Mouse (Mus musculus): ENCODE data around the gene Dazap1.
"Not testable (repeated sequence)": the region's sequence is repeated elsewhere in the genome, so short reads cannot be mapped to it uniquely, and the experiment has no call there.

Dazap1 gene

DNA sequence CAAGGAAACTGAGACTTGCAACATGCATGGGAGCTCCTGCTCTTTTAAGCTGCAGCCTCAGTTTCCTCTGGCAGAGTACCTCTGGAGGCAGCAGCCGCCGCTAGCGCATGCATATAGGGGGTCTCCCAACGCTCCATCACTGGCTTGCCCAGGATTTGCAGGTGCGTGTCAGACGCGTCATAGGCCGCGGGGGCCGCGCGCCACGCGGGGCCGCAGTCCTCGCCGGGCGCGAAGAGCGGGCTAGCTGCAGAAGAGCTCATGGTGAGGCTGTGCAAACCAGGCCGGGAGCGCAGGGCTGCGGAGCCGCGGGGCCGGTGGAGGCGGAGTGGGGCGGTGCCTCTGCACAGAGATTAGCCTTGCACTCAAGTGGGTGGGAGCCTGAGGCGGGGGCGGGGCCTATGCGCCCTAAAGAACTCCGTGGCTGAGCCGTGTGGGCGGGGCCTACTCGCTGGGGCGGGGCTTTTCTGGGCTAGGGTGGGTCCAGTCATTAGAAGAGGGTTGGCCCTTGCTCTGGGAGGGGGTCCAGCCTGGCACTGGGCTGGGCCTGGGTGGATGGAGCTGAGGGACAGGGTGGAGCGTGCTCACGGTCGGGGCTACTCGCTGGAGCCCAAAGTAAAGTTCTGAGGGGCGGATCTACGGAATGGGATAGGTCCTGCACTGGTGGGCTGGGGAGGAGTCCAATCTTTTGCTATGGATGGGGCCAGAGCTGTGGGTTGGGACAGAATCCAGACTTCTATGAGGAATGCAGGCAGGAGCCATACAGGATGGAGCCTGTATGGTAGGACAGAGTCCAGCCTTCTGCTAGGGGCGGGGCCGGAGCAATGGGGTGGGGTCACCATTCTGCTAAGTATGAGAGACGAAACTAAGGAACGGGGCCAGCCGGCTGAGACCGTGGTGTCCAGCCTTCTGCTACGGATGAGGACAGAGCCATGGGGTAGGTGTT is at the start of gene Dazap1, which contains the start of gene Gamt:
TSS of gene Dazap1 (plus strand) at position 845 of the 943 bp plus-strand sequence.
TSS of gene Gamt (minus strand) at position 371 of the 943 bp plus-strand sequence.
- DNase-seq: peak; percentile 97

DNA sequence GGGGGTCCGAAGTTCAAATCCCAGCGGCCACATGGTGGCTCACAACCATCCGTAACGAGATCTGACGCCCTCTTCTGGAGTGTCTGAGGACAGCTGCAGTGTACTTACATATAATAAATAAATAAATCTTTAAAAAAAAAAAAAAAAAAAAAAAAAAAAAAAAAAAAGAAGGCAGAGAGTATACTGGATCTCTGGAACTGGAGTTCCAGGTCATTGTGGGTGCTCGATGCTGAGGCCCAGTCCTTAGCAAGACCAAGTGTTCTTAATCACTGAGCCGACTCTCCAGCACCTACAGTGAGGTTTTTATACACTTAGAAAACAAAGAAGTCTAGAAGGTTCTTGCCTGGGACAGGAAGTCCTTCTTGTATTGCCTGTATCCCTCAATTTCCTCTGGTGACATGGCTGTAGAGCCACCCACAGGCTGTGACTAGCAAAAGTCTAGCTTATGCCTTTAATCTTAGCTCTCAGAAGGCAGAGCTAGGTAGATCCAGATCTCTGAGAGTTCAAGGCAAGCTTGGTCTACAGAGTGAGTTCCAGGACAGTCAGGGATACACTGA is 49.7 kb upstream of the Dazap1 start:
- not testable (repeated sequence) for DNase-seq

DNA sequence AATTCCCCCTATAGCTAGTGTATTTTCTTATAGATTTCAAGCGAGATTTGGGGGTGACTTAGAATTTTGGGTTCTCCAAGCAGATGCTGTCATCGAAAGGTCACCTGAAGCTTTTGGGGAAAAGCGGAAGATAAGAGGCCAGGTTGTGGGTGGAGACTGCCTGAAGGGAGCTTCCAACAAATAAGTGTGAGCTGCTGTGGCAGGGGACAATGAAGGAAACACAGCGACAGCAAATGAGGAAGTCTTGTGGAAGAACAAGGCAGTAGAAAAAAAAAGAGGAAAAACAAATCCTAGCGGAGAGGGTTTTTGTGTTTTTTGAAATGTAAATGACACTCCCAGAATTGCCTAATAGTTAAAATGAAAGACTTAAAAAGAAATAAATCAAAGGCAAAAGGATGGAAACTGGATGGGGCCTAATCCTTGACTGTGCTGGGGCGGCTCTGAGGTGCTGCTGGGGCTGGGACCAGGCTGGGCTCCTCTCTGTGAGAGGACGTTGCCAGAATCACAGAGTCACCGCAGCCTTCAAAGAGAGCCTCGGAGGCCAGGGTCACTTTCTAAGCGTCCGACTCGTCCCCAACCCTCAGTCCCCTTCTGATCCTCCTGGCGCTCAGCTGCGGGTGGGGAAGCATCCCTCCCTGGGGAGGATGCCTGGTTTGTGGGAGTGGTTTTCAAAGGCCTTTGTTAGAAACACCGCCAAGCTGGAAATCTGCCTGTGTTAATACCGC is 46.1 kb upstream of the Dazap1 start:
- DNase-seq: no peak

DNA sequence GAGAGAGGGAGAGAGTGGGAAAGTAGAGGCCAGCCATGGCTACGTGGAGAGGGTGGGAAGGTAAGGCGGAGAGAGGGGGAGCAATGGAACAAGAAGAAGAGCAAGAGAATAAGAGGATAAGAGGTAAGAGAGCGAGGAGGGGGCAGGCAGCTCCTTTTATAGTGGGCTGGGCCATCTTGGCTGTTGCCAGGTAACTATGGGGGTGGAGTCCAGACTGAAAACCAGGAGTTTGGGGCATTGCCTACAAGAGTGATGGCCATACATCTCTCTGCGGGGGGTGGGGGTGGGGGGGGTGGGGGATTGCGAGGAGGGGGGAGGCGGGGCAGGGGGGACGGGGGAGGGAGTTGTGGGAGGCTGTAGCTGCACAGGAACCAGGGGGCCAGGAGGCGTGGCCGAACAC is 40.6 kb upstream of the Dazap1 start:
- DNase-seq: no peak

DNA sequence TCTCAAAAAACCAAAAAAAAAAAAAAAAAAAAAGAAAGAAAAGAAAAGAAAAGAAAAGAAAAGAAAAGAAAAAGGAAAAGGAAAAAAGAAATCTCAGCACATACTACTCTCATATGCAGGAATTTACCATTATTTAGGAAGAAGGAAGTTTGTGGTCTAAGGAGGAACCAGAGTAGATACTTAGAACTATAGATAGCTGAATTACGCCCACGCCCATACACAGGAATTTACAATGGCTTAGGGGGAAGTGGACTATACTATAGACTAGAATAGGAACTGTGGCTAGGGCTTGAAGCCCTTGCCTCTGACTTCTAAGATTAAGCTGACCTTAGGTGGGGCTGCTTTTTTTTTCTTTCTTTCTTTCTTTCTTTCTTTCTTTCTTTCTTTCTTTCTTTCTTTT is 38.1 kb upstream of the Dazap1 start:
- DNase-seq: not testable (repeated sequence)

DNA sequence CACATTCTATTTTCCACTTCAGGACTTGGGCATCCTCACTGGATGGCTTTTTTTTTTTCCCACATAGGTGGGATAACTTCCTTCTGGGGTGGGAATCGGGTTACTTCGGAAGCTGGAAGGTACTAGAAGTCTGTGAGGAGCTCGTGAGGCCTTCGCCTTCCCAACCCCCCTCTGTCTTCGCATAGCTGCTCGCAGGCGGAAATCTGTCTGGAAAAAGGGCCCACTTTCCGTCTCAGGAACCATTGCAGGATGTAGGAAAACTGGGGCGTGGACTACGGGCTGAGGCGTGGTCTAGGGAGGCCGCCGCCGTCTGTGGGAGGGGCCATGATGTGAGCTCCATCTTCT is 35.2 kb upstream of the Dazap1 start:
- DNase-seq: no peak

DNA sequence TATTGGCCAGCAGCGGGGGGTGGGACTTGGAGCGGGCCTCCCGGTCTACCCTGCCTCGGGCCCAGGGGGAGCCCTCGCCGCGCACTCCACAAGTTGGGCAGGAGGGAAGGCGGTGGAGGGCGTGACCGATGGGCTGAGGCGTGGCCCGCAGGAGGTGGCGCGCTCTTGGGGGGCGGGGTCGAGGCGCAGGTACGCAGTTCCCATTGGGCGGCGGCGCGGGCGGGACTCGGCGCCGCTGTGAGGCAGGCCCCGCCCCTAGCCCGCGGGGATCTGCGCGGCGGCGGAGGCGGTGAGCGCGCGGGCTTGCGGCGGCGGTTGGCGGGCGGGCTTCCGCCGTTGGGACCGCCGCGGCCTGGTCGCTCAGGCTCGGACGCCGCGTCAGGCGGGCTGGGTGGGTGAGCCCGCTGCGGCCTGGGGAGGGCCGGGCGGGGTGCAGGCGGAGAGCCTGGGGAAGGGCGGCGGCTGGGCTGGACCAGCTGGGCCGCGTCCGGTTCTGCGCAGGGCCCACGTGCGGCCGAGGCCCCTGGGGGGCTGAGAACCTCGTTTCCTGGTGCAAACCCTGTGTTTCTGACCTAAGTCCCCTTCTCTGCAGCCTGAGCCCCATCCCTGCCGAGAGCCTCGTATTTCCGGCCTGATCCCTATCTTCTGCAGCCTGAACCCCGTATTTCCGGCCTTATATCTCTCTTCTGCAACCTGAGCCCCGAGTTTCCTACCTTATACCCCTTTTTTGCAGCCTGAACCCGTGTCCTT is 34.7 kb upstream of the Dazap1 start, which contains the start of gene Mum1:
TSS of gene Mum1 (plus strand) at position 19 of the 750 bp plus-strand sequence.
- DNase-seq: peak; percentile 100

DNA sequence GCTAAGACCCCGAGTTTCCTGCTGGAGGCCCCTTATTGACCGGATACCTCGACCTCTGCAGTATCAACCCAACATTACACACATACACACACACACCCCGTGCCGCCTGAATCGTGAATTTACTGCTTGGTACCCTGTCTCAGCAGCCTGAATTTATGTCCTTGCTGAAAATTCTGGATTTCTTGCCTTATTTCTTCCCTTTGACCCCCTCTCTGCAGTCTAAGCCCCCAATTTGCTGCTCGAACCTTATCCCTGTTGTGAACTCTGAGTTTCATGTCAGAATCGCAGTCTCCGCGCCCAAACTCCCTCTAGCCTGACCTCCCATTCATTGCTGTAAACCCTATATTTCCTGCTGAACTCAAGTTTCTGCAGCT is 34.1 kb upstream of the Dazap1 start:
- no peak for DNase-seq

DNA sequence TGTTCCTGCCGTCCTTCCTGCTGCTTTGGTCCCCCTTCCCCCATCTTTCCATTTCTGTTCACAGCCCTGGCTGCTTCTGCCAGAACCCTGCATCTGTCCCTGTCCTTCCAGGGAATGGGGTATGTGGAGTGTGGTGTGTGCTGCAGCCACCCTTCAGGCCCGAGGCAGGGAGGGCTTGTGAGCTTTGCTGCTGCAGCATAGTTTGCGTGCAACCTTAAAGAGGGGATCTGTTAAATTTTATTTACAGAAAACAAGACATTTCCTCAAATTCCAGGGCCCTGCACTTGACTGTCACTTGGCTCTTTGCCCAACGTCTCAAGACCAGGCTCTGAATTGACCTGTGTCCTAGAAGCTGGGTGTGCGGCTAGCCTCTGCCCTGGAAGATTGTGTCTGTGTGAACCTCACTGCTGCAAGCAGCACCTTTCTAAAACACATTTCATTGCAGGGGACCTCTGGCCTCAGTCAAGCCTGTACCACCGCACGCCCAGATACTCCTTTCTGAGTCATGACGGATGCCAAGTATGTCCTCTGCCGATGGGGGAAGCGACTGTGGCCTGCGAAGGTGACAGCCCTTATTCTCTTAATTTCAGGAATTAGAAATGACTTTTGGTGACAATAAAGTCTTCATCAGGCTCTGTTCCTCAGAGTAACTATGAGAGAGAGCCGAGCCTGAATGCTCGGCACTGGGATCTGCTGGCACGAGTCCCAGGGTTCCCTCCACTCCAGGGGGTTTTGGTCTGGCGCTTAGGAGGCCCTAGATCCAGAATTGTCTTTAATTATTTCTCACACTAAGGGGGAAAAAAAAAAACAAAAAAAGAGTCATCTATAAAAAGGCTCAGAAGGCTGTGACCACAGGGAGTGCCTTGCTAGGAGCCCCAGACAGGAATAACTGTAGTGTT is 33.2 kb upstream of the Dazap1 start:
- peak; percentile 63 for DNase-seq

DNA sequence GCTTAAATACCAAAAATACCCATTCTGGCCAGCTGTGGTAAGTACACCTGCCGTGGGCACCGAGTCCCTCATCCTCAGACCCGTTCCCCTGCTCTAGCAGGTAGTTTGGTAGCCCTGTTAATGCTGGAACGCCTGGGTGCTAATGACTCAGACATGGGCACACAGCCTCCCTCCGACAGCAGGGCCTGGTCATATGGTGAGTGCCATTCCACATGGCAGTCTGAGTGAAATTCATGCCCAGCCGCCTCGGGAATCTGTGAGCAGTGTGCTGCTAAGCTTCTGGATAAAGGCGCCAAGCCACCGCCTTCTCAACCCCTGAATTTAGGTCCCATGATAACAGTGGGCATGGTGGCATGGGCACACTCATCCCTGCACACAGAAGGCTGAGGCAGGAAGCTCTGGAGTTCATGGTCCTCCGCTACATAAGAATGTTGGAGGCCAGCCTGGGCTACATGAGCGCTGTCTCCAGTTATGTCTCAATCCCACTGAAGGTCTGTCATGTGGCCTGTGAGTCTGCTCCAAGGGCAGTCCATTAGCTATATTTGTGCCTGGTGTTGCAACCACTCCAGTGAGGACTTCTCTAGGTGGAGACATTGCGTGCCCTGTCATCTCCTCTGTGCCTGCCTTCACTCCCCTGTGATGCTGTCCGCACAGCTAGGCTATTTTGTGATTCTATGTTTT is 25.0 kb upstream of the Dazap1 start:
- no peak for DNase-seq

DNA sequence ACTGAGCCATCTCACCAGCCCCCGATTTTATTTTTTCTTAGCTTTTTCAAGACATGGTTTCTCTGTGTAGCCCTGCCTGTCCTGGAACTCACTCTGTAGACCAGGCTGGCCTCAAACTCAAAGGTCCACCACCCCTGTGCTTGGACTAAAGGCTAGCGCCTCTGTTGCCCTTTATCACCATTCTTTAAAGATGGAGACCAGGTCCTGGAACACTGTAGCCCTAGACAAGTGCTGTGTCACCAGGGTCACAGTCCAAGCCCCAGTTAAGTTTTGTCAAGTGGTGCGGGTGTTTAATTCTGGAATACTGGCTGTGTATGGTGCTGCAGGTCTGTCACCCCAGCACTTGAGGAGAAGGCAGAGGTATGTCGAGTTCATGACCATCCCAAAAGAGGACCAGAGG is 24.3 kb upstream of the Dazap1 start:
- DNase-seq: no peak

DNA sequence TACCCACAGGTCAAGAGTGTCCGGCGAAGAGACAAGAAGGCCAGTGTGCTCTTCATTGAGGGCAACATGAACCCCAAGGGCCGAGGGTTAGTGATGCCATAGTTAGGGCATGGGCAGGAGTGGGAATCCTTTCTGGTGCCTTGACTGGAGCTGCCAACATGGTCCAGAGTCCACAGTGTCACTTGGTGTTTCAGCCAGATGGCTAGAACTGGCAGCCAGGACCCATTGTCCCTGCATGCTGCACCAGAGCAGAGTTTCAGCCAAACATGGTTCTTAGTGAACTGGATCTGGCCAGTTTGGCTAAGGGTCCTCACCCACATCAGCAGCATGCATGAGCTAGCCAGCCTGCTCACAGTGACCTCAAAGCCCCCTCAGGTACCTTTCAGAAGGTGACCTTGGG is 23.0 kb upstream of the Dazap1 start:
- DNase-seq: no peak

DNA sequence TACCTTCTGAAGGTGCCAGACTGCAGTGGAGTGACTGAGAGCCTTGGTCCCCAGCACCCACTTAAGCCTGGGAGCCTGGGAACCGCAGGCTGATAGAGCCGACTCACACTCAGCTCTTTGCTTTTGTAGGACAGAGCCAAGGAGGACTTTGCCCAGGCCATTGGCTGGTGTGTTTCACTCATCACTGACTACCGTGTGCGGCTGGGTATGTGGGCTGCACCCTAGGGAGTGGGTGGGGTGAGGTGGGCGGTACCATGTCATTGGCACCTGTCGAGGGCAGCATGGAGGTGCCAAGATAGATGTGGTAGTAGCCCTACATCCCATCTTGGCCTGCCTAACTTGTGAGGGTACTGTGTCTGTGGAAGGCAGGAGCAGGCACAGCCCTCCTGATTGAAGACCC is 21.5 kb upstream of the Dazap1 start:
- peak; percentile 50 for DNase-seq

DNA sequence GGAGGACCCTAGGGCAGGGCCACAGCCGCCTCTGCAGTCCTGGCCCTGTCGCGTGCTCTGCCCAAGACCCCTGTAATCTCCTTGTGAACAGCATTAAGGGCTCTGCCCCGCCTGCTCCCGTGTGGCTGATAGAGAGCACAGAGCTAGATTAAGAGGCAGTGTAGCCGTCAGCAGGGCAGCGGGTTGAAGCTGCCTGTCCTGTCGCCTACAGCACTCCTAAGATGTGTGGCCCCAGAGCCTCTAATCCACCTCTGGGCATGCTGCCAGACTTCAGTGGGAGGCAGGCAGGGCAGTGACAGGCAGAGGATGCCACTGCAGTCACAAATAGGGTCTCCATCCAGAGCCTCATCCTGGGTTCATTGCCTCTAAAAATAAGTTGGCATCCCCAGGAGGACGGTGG is 19.2 kb upstream of the Dazap1 start:
- DNase-seq: no peak

DNA sequence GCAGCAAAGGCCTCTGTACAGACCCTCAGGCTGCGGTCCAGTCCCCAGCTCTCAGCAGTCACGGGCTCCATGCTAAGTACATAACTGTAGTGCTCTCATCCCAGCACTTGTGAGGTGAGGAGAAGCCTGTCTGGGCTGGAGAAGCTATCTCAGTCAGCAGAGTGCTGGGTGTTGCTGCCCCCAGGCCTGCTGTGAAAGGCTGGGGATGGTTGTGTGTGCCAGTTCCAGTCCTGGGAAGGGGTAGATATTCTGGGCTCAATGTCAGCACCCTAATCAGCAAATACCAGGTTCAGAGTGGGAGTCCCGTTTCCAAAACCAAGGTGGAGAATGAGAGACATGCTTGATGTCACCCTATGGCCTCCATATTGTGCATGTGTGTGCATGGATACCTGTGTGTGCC is 18.7 kb upstream of the Dazap1 start:
- no peak for DNase-seq

DNA sequence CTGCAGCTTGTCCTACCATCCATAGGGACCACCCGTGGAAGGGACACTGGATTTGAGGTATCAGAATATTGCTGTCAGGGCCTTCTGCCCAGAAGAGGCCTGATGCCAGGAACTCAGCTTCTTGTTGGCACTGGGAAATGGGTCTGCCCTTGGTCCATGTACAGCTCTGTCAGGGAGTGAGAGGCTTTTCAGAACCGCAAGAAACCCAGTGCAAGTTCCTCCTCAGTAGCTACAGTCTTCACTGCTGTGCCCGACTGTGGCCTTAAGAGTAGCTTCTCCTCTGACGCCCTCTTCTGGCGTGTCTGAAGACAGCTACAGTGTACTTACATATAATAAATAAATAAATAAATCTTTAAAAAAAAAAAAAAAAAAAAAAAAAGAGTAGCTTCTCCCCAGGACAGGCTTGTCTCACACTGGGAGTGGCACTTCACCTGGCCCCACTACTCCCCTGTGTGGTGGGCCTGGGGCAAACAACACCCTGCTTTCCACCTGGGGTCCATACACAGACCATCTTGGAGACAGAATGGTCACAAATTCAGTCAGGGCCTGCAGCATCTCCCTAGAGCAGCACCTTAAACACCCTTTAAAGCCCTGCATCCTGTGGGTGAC is 16.4 kb upstream of the Dazap1 start:
- no peak for DNase-seq

DNA sequence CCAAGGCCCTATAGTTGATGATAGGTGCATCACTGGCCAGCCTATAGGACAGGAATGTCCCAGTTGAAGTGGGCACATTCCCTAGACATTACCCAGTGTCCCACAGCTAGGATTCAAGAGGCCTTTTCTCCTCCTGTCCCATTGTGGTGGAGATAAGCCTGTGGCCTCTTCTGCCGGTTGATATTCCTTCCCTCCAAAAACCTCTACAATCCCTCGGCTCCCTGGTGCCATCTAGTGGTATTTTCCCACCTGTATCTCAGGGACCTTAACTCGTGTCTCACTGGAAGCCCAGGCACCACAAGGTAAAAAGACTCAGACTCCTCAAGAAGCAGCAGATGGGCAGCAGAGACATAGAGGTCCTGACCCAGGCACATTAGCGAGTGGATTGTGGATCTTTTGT is 15.7 kb upstream of the Dazap1 start:
- peak; percentile 89 for DNase-seq

DNA sequence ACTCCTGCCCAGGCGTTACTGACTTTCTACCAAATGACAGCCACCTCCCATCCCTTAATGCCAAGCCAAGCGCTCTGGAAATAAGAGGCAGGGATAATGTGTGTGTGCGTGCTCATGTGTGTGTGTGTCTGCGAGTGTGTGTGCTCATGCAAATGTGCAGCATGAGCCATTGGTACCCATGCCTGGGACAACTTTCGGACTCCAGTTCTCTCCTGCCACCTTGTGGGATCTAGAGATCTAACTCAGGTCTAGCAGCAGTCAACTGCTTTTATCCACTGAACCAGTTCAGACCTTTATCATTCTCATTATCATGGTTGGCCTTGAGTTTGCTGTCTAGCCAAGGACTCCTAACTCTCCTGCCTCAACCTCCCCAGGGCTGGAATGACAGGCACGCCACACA is 13.4 kb upstream of the Dazap1 start:
- no peak for DNase-seq

DNA sequence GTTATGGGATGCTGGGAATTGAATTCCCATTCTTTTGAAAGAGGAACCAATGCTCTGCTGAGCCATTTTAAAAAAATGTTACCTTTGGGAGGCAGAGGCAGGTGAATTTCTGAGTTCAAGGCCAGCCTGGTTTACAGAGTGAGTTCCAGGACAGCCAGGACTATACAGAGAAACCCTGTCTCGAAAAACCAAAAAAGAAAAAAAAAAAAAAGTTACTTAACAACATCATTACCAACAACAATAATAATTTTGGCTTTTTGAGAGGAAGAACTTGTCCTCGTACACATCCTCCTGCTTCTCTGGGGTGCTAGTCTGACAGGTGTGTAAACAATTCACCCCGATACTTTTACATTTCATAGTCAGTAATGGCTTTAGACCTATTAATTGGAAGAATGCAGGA is 12.8 kb upstream of the Dazap1 start:
- DNase-seq: not testable (repeated sequence)

DNA sequence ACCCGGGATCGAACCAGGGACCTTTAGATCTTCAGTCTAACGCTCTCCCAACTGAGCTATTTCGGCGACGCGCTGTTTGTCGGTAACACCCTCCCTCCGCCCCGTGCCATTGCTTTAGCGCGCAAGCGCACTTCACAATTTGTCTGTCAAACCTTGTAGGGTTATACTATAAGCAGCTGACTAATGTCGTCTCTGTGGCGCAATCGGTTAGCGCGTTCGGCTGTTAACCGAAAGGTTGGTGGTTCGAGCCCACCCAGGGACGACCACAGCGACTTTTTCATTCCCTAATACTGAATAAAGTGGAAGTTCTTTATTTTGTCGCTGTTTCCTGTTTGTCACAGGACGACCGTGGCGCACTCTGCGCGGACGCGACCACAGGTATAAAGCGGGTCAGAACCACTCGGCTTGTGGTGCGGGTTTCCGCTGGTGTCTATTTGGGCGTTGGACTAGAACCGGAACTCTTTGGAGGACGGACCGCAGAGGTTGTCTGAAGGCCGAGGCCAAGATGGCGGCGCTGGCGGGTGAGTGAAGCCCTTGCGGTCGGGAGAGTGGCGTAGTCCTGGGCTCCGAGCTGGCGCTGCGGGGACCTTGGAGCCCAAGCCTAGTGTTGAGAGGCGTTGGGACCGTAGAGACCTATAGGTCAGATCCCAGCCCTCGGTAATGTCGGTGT is 12.2 kb upstream of the Dazap1 start, which contains the start of gene Ndufs7:
TSS of gene Ndufs7 (plus strand) at position 151 of the 670 bp plus-strand sequence.
- peak; percentile 98 for DNase-seq
